Mouse (Mus musculus): ENCODE data around the gene Arsa. TPM values are rescaled to one million over a fixed set of nuclear protein-coding genes. Genes with fewer than 3 reads are reported as not detected.

Arsa gene
- polyA plus RNA-seq, 1 experiment from 2014 or later: 18.5 TPM

DNA sequence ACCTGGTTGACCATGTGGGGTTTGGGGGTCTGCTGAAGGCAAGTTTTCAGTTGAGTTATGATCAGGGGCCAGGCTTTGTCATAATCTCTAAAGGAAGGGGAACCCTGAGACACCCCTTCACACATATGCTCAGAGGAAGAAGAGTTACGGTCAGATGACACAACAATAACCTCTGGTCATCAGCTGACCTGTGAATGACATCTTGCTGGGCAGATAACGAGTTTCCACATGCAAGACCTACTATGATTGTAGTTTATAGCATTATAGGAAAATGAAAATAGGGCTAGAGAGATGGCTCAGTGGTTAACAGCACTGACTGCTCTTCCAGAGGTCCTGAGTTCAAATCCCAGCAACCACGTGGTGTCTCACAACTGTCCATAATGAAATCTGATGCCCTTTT lies 1.4 kb upstream of the Arsa start:
- ATAC-seq (ENCODE audit: low read depth) (no peak), DNase-seq (ENCODE audit: low spot score) (no peak)
- Histone ChIP-seq H3K4me1 (ENCODE audit: control insufficient read depth, insufficient read depth, low read length) (peaks cover 12% of the 10 kb centered on the region), H3K27ac (replicated peaks; ENCODE audit: low read depth, low read length) (no peak overlapping the region), H3K4me3 (ENCODE audit: low read depth, low read length) (no peak overlapping the region), H3K4me2 (ENCODE audit: low read depth, low read length) (no peak overlapping the region), H3K9ac (ENCODE audit: low read depth, low read length) (no peak overlapping the region), H3K9me3 (ENCODE audit: control insufficient read depth, low read length) (0 out of 2 replicates have a peak, but pooled peaks cover 3% of the 10 kb centered on the region), H3K27me3 (replicated peaks; ENCODE audit: control insufficient read depth, insufficient read depth, low read length) (no peaks in the 10 kb centered on the region), H3K36me3 (ENCODE audit: control insufficient read depth, insufficient read depth, low read length) (no peaks in the 10 kb centered on the region)
- WGBS: 81% methylated on average over 3 of the region's 3 CpGs

DNA sequence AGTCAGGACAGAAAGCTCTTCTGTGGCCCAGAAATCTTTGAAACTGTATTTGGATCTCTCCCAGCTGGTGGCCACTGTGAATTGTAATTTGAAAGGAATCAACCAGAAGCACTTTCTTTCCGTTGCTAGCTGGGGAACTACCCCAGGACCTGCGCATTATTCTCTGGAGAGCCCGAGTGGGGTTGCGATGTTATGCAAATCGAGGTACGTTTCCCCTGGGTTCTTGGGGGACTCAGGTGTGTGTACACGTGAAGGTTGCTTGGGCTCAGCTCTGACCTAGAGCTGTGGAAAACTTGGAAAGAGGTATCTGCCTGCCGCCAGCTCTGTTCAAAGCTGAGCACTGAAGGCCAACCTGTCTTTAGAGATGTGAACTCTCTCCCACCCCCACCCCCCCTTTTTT lies 581 bp upstream of the Arsa start:
- peaks cover 12% of the 10 kb centered on the region for H3K4me1 ChIP-seq (ENCODE audit: control insufficient read depth, insufficient read depth, low read length)
- H3K27me3 ChIP-seq (replicated peaks; ENCODE audit: control insufficient read depth, insufficient read depth, low read length): no peaks in the 10 kb centered on the region
- WGBS: 53% methylated on average over 8 of the region's 8 CpGs
- no peak for DNase-seq (ENCODE audit: low spot score)
- no peak overlapping the region for H3K4me3 ChIP-seq (ENCODE audit: low read depth, low read length)
- no peak overlapping the region for H3K4me2 ChIP-seq (ENCODE audit: low read depth, low read length)
- no peak overlapping the region for H3K27ac ChIP-seq (replicated peaks; ENCODE audit: low read depth, low read length)
- no peak overlapping the region for H3K9ac ChIP-seq (ENCODE audit: low read depth, low read length)
- no peak for ATAC-seq (ENCODE audit: low read depth)
- H3K9me3 ChIP-seq (ENCODE audit: control insufficient read depth, low read length): 0 out of 2 replicates have a peak, but pooled peaks cover 3% of the 10 kb centered on the region
- H3K36me3 ChIP-seq (ENCODE audit: control insufficient read depth, insufficient read depth, low read length): no peaks in the 10 kb centered on the region

DNA sequence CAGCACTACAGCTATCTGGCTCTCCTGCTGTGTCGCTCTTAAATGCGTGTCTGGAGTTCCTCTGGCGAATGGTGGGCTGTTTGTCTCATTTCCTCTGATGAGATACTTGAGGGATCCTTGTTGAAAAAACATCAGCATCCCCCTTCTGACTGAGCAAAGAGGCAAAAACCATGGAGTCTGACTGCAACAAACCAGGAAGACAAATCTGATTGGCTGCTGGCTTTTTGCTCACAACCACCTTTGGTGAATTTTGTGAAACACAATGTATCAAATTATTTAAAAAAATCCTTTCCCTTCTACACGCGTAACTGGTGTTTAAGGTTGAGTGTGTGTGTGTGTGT lies 780 bp downstream of the Arsa start:
- Histone ChIP-seq H3K9ac (ENCODE audit: low read depth, low read length) (peak overlapping the region; percentile 76), H3K4me3 (ENCODE audit: low read depth, low read length) (peak overlapping the region; percentile 63), H3K27ac (replicated peaks; ENCODE audit: low read depth, low read length) (peak overlapping the region; percentile 72), H3K9me3 (ENCODE audit: control insufficient read depth, low read length) (no peaks in the 10 kb centered on the region), H3K4me2 (ENCODE audit: low read depth, low read length) (peak overlapping the region; percentile 96), H3K27me3 (replicated peaks; ENCODE audit: control insufficient read depth, insufficient read depth, low read length) (no peaks in the 10 kb centered on the region), H3K4me1 (ENCODE audit: control insufficient read depth, insufficient read depth, low read length) (peaks cover 12% of the 10 kb centered on the region), H3K36me3 (ENCODE audit: control insufficient read depth, insufficient read depth, low read length) (no peaks in the 10 kb centered on the region)
- DNase-seq (ENCODE audit: low spot score) (no peak), ATAC-seq (ENCODE audit: low read depth) (no peak; the same call in 1 of the 2 replicates)
- WGBS: 3% methylated on average over 5 of the region's 5 CpGs

DNA sequence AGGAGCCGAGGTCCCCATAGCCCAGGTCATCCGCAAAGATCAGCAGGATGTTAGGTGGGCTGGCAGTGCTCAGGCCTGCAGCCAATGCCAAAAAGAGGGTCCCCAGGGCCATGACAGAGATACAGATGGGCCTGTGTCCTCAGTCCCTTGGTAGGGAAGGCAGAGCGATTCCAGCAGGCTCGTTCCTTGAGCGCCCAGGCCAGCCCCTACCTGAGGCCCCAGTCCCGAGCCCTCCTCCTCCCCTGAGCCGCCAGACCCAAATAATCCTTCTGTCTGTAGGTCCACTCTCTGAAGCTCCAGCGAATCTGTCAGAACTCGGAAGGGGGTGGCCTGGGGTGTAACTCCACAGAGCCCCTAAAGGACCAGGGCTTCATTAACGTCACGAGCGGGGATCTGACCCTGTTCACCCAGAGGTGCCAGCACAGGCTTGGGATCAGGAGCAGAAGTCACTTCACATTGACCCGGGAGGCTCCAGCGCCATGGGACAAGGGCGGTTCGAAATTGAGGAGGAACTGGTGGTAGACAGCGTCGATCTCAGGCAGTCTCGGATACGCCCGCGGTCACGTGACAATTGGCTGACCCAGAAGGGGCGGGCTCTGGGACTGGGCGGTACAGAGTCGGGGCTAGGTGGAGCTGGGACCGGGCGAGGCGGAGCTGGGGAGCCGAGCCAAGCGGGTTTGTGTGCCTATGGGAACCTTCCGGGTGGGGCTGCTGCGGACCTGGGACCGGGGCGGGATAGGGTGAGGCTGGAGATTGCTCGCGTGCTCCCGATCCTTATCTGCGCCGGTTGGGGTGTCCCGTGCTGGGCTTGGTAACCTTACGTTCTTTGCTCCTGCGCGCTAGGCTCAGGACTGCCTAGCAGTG lies 1.4 kb downstream of the Arsa start:
- H3K4me3 ChIP-seq (ENCODE audit: low read depth, low read length): peak overlapping the region; percentile 63
- H3K9me3 ChIP-seq (ENCODE audit: control insufficient read depth, low read length): no peaks in the 10 kb centered on the region
- H3K36me3 ChIP-seq (ENCODE audit: control insufficient read depth, insufficient read depth, low read length): no peaks in the 10 kb centered on the region
- peak; percentile 96 for DNase-seq (ENCODE audit: low spot score)
- peak; percentile 99 for ATAC-seq (ENCODE audit: low read depth)
- H3K4me2 ChIP-seq (ENCODE audit: low read depth, low read length): peak overlapping the region; percentile 96
- peak overlapping the region; percentile 72 for H3K27ac ChIP-seq (replicated peaks; ENCODE audit: low read depth, low read length)
- WGBS: 11% methylated on average over 36 of the region's 44 CpGs
- H3K27me3 ChIP-seq (replicated peaks; ENCODE audit: control insufficient read depth, insufficient read depth, low read length): no peaks in the 10 kb centered on the region
- peaks cover 12% of the 10 kb centered on the region for H3K4me1 ChIP-seq (ENCODE audit: control insufficient read depth, insufficient read depth, low read length)
- H3K9ac ChIP-seq (ENCODE audit: low read depth, low read length): peak overlapping the region; percentile 76

DNA sequence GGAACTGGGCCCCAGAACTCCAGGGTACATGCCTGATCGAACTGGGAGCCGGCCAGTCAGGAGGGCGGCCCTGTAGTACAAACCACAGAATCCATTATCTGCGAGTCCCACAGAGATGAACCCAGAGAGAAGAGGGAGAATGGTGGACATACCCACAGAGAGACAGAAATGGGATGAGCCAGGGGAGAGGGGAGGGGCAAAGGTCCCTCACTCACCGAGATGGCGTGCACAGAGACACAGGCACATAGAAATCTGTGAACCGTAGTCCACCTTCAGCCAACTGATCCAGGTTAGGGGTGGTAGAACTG lies 2.0 kb downstream of the Arsa start:
- Histone ChIP-seq H3K27me3 (replicated peaks; ENCODE audit: control insufficient read depth, insufficient read depth, low read length) (no peaks in the 10 kb centered on the region), H3K9me3 (ENCODE audit: control insufficient read depth, low read length) (no peaks in the 10 kb centered on the region), H3K36me3 (ENCODE audit: control insufficient read depth, insufficient read depth, low read length) (no peaks in the 10 kb centered on the region), H3K4me3 (ENCODE audit: low read depth, low read length) (peak overlapping the region; percentile 63), H3K9ac (ENCODE audit: low read depth, low read length) (peak overlapping the region; percentile 76), H3K4me2 (ENCODE audit: low read depth, low read length) (peak overlapping the region; percentile 96), H3K27ac (replicated peaks; ENCODE audit: low read depth, low read length) (no peak overlapping the region), H3K4me1 (ENCODE audit: control insufficient read depth, insufficient read depth, low read length) (peaks cover 12% of the 10 kb centered on the region)
- WGBS: 89% methylated on average over 7 of the region's 7 CpGs
- no peak for DNase-seq (ENCODE audit: low spot score)
- no peak for ATAC-seq (ENCODE audit: low read depth)

DNA sequence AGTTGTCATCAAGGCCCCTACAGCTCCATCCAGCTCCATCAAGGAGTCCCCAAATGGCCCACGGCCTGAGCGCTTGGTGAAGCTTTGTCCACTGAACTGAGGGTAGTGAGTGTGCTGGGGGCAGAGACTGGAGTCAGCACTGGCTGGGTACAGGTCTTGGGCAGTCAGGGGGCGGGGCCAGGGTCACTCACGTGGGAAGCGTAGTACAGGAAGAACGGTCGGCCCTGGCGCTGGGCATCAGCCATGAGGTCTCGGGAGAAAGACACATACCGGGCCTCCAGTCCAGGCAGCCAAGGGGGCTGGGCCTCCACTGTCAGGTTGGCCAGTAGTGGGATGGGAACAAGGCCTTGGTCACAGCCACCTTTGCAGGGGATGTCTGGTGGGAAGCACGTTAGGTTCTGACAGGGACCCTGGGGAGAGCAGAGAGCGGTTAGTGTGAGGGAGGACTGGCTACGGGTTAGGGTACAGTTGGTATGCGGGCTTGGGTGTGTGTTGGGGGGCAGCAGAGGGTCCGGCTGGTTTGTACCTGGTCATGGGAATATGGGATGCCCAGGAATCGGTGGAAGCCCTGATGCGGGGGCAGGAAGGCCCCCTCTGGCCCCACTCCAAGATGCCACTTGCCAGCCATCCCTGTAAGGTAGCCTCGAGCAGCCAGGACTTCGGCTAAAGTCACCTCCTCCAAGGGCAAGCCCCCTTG lies 2.5 kb downstream of the Arsa start:
- DNase-seq (ENCODE audit: low spot score) (no peak), ATAC-seq (ENCODE audit: low read depth) (no peak)
- no peak overlapping the region for H3K27ac ChIP-seq (replicated peaks; ENCODE audit: low read depth, low read length)
- 92% methylated on average over 19 of the region's 19 CpGs for WGBS
- H3K36me3 ChIP-seq (ENCODE audit: control insufficient read depth, insufficient read depth, low read length): no peaks in the 10 kb centered on the region
- H3K4me1 ChIP-seq (ENCODE audit: control insufficient read depth, insufficient read depth, low read length): peaks cover 12% of the 10 kb centered on the region
- no peaks in the 10 kb centered on the region for H3K9me3 ChIP-seq (ENCODE audit: control insufficient read depth, low read length)
- no peaks in the 10 kb centered on the region for H3K27me3 ChIP-seq (replicated peaks; ENCODE audit: control insufficient read depth, insufficient read depth, low read length)
- H3K9ac ChIP-seq (ENCODE audit: low read depth, low read length): no peak overlapping the region
- peak overlapping the region; percentile 96 for H3K4me2 ChIP-seq (ENCODE audit: low read depth, low read length)
- no peak overlapping the region for H3K4me3 ChIP-seq (ENCODE audit: low read depth, low read length)

DNA sequence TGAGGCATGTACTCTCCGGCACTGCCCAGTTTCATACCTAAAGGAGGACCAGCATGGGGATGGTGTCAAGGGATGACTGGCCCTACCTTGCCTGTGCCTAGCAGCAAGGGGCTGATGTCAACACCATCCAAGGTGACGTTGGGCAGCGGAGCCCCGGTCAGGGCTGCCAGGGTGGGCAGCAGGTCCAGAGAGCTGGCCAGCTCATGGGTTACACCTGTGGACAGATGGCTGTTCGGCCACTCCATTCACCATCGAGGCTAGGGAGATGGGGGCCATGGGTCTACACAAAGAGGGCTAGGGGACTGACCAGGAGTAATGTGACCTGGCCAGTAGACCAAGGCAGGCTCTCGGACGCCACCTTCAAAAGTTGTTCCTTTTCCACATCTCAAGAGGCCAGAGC lies 3.3 kb downstream of the Arsa start:
- no peak overlapping the region for H3K4me2 ChIP-seq (ENCODE audit: low read depth, low read length)
- H3K4me3 ChIP-seq (ENCODE audit: low read depth, low read length): no peak overlapping the region
- H3K9me3 ChIP-seq (ENCODE audit: control insufficient read depth, low read length): no peaks in the 10 kb centered on the region
- 99% methylated on average over 8 of the region's 8 CpGs for WGBS
- ATAC-seq (ENCODE audit: low read depth): no peak
- H3K4me1 ChIP-seq (ENCODE audit: control insufficient read depth, insufficient read depth, low read length): peaks cover 12% of the 10 kb centered on the region
- H3K36me3 ChIP-seq (ENCODE audit: control insufficient read depth, insufficient read depth, low read length): no peaks in the 10 kb centered on the region
- no peak overlapping the region for H3K9ac ChIP-seq (ENCODE audit: low read depth, low read length)
- no peak for DNase-seq (ENCODE audit: low spot score)
- H3K27ac ChIP-seq (replicated peaks; ENCODE audit: low read depth, low read length): no peak overlapping the region
- H3K27me3 ChIP-seq (replicated peaks; ENCODE audit: control insufficient read depth, insufficient read depth, low read length): no peaks in the 10 kb centered on the region

DNA sequence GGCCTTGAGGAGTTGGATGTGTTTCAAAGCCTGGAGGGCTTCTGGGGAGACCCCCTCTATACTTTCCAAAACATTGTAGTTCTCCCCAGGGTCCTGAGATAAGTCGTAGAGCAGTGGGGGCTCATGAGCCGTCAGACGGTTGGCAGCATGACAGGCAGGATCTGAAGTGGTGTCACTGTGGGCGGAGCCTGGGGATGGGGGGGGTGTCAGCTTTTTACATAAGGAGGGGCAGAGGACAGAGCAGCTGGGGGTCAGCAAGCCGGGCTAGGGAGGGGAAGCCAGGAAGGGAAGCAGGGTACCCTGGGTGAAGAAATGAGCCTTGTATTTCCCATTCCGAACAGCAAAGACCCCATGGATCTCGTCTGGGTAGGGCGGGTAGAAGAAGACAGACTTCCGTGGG lies 3.9 kb downstream of the Arsa start:
- no peaks in the 10 kb centered on the region for H3K9me3 ChIP-seq (ENCODE audit: control insufficient read depth, low read length)
- H3K27ac ChIP-seq (replicated peaks; ENCODE audit: low read depth, low read length): no peak overlapping the region
- ATAC-seq (ENCODE audit: low read depth): no peak
- H3K9ac ChIP-seq (ENCODE audit: low read depth, low read length): no peak overlapping the region
- no peak overlapping the region for H3K4me2 ChIP-seq (ENCODE audit: low read depth, low read length)
- peaks cover 12% of the 10 kb centered on the region for H3K4me1 ChIP-seq (ENCODE audit: control insufficient read depth, insufficient read depth, low read length)
- WGBS: 76% methylated on average over 9 of the region's 9 CpGs
- no peaks in the 10 kb centered on the region for H3K27me3 ChIP-seq (replicated peaks; ENCODE audit: control insufficient read depth, insufficient read depth, low read length)
- DNase-seq (ENCODE audit: low spot score): no peak
- H3K4me3 ChIP-seq (ENCODE audit: low read depth, low read length): no peak overlapping the region
- H3K36me3 ChIP-seq (ENCODE audit: control insufficient read depth, insufficient read depth, low read length): no peaks in the 10 kb centered on the region

DNA sequence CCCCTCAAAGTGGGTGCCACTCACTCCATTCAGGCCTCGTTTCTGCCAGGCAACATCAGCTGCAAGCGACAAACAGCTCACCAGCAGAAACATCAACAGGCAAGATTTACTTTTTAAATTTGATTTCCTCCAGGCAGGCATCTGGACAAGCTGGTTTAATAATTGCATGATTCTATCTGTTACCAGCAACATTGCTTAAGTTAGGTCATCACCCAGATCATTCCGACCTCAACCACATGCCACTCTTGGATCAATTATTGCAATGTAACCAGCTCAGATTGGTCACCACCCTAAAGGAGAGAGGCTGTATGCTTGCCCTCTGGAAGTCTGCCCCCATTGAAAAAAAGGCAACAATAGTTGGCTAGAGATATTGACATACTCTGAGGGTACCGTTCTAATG lies 5.7 kb downstream of the Arsa start:
- no peaks in the 10 kb centered on the region for H3K9me3 ChIP-seq (ENCODE audit: control insufficient read depth, low read length)
- no peak overlapping the region for H3K4me3 ChIP-seq (ENCODE audit: low read depth, low read length)
- H3K27ac ChIP-seq (replicated peaks; ENCODE audit: low read depth, low read length): no peak overlapping the region
- ATAC-seq (ENCODE audit: low read depth): no peak
- H3K9ac ChIP-seq (ENCODE audit: low read depth, low read length): no peak overlapping the region
- peaks cover 10% of the 10 kb centered on the region for H3K4me1 ChIP-seq (ENCODE audit: control insufficient read depth, insufficient read depth, low read length)
- no peaks in the 10 kb centered on the region for H3K36me3 ChIP-seq (ENCODE audit: control insufficient read depth, insufficient read depth, low read length)
- 83% methylated on average over 4 of the region's 4 CpGs for WGBS
- H3K27me3 ChIP-seq (replicated peaks; ENCODE audit: control insufficient read depth, insufficient read depth, low read length): no peaks in the 10 kb centered on the region
- no peak for DNase-seq (ENCODE audit: low spot score)
- H3K4me2 ChIP-seq (ENCODE audit: low read depth, low read length): no peak overlapping the region
